Mouse (Mus musculus): ENCODE results near the gene Ensa. TPM values are rescaled to one million over a fixed set of nuclear protein-coding genes. Genes with fewer than 3 reads are reported as not detected.
A peak's percentile ranks its signal among the peaks of the same experiment; 100 is the strongest.
"Not testable (repeated sequence)": the region's sequence is repeated elsewhere in the genome, so short reads cannot be mapped to it uniquely, and the experiment has no call there.

Gene Ensa
- total RNA-seq, 2 experiments from 2014 or later = 54.7 to 94.8 TPM

- no peak for ATAC-seq (ENCODE audit: poor library complexity, severe bottlenecking)
Measured at GRCm38 (mm10) chr3:95639694-95640093, 14.9 kb downstream of the Ensa start.

DNA sequence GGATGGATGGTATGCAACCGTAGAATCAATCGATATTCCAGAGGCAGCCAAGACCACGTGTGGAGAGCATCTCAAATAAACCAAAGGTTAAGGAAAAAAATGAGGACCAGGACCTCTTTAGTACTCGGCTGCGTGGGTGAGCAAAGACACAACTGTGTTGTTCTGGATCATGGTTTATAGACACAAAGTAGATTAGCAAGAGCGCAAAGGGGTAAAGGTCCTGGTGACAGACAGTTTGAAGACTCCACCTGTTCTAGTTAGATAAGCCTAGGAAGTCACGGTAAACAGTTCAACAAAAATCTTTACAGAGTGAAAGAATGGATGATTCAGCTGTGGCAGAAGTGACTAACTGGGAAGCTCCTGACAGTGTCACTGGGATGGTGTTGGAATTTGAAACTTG lies 18.3 kb downstream of the Ensa start:
- no peak for ATAC-seq (ENCODE audit: poor library complexity, severe bottlenecking)

DNA sequence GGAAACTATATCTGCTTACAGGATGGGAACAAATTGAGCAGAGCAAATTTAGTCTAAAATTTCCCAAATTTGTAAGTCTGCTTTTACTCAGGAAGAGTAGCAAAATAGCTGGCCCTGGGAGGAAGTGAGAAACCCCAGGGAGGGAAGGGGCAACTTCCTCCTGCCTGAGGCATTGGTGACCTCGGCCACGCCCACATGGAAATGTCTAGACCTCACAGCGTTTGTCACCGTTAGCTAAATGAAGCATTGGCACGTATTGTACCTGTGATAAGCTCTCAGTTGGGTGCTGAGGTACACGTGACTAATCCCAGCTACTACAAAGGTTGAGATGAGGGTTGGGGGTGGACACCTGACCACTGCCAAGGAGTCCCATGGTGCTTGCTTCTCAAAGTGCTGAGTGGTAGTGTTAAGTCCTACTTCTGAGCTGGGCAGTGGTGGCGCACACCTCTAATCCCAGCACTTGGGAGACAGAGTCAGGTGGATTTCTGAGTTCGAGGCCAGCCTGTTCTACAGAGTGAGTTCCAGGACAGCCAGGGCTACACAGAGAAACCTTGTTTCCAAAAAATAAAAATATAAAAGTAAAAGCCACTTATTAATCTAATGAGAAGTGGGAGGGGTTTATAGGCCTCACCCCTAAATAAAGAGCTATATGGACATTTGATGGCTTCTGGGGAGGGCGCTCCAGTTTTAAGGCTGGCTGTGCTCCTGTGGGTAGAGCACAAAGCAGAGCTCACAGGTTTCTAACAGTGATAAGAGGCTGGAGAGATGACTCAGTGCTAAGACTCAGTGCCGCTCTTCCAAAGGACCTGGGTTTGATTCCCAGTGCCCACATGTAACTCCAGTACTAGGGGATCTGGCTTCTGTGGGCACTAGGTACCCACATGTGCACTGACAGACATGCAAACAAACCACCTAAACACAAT lies 20.8 kb downstream of the Ensa start:
- peak; percentile 98 for ATAC-seq (ENCODE audit: poor library complexity, severe bottlenecking)

DNA sequence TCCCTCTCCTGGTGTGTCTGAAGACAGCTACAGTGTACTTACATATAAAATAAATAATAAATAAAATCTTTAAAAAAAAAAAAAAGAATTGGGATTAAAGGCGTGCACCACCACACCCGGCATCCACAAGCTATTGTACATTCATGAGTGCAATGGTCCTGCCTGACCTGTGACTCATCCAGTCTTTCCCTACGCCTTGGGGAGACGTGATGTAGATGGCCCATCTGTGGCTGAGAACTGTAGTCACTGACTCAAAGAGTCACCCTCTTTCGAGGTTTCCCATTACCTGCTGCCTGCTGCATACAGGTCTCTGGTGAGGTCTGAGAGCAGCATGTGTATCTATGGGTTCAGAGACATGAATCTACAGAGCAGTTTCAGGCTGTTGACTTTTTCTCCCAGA lies 23.2 kb downstream of the Ensa start:
- no peak for ATAC-seq (ENCODE audit: poor library complexity, severe bottlenecking)

DNA sequence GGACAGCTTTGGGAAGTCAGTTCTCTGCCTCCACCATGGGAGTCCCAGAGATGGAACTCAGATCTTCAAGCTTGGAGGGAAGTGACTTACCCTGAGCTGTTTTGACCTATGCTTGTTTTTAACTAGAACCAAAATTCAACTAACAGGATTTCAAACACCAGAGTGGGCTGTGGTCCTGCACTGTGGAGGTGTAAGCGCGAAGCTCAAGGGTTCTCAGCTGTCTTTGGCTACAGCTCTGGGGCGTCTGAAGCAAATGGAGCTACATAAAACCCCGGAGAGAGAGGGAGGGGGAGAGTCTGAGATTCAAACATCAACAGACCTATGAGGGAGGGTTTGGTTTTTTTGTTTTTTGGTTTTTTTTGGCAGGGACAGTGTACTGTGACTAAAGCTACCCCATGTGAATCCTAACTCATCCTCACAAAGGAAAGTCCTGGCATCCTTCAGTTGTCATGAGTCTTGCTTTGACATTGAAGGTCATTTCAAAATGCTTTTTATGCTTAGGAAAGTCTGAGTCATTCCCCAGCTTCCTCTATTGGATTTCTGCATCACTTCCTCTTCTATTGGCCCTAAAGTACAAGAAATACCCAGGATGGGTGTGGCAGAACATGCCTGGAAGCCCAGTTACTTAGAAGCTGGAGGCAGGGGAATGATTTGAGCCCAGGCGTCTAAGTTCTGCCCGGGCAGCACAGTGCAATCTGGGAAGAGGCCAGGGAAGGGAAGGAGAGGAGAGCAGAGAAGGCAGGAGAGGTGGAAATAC lies 25.7 kb downstream of the Ensa start:
- peak; percentile 72 for ATAC-seq (ENCODE audit: poor library complexity, severe bottlenecking)

DNA sequence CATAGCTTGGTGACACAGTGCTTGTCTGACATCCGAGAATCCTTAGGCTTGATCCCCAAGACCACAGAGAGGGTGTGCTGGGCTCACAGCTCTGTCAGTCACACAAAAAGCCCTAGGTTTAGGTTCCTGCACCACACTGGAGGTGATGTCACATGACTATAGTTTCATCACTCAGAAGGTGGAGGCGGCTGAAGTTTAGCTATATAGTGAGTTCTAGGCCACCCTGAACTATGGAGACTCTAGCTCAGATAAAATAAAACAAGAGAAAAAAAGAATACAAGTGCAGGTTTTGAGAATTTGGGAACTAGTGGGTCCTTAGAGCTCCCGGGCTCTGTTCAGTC lies 26.2 kb downstream of the Ensa start:
- peak; percentile 21 for ATAC-seq (ENCODE audit: poor library complexity, severe bottlenecking)

DNA sequence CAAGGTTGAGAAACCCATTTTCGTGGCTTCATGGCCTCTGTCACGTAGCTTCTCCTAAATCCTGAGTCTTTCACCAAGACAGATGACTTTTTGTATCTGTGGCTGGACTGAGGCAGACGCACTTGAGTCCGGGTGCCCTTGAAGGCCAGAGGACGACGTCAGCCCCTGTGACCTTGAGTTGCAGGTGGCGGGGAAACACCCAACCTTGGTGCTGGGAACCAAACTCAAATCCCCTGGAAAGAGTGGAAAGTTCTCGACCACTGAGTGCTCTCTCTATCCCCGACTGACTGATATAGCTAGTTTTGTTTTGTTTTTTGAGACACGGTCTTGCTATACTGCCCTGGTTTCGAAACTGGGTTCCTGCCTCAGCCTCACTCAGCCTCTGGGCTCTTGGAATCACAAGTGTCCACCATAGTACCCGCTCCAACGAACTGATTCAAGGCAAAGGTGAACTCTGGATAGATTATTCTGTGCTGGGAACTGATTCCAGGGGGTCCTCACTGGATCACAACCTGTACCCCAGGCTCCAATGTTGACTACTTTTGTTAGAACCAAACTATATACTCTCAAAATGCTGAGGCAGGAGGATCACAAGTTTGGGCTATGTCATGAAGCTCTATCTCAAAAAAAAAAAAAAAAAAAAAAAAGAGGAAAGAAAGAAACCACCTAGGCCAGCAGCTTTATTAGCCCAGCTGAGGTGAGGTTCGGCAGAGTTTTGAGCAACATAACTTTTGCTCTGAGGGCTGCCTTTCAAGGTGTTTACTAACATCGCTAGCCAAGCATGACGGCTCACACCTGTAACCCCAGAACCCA lies 26.8 kb downstream of the Ensa start:
- ATAC-seq (ENCODE audit: poor library complexity, severe bottlenecking) = peak; percentile 37

GRCm38 (mm10) chr3:95652204-95652811 lies 27.5 kb downstream of the Ensa start:
- ATAC-seq (ENCODE audit: poor library complexity, severe bottlenecking) = peak; percentile 37

DNA sequence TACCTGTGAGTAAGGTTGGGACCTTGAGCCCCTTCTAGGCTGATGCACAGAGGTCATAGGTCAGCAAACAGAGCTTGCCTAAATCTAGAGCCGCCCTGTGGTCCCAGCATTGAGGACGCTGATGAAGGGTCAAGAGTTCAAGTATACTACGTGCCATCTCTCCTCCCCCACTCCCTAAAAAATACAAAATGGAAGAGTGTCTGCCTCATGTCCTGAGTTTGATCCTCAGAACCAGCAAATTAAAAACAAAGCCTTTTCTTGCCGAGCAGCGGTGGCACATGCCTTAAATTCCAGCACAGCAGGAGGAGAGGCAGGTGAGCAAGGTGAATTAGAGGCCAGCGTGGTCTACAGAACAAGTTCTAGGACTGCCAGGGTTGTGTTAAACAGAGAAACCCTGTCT lies 28.1 kb downstream of the Ensa start:
- no peak for ATAC-seq (ENCODE audit: poor library complexity, severe bottlenecking)

GRCm38 (mm10) chr3:95653473-95654034 lies 28.8 kb downstream of the Ensa start:
- peak; percentile 37 for ATAC-seq (ENCODE audit: poor library complexity, severe bottlenecking)

- ATAC-seq (ENCODE audit: poor library complexity, severe bottlenecking) = not testable (repeated sequence)
Measured at GRCm38 (mm10) chr3:95654371-95654770, 29.6 kb downstream of the Ensa start.

- no peak for ATAC-seq (ENCODE audit: poor library complexity, severe bottlenecking)
Measured at GRCm38 (mm10) chr3:95655437-95655836, 30.6 kb downstream of the Ensa start.

DNA sequence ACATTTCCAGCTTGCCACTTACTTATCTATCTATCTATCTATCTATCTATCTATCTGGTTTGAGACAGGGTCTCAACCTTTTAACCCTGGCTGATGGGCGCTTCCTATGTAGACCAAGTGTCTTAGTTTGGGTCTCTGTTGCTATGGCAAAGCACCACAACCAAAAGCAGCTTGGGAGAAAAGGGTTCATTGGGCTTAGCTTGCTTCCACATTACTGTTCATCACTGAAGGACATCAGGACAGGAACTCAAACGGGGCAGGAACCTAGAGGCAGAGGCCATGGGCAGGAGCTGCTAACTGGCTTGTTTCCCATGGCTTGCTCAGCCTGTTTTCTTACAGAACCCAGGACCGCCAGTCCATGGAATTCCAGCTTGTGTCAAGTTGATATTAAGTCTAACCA lies 32.3 kb downstream of the Ensa start:
- no peak for ATAC-seq (ENCODE audit: poor library complexity, severe bottlenecking)

- no peak for ATAC-seq (ENCODE audit: poor library complexity, severe bottlenecking)
Measured at GRCm38 (mm10) chr3:95657711-95658110, 32.9 kb downstream of the Ensa start.

DNA sequence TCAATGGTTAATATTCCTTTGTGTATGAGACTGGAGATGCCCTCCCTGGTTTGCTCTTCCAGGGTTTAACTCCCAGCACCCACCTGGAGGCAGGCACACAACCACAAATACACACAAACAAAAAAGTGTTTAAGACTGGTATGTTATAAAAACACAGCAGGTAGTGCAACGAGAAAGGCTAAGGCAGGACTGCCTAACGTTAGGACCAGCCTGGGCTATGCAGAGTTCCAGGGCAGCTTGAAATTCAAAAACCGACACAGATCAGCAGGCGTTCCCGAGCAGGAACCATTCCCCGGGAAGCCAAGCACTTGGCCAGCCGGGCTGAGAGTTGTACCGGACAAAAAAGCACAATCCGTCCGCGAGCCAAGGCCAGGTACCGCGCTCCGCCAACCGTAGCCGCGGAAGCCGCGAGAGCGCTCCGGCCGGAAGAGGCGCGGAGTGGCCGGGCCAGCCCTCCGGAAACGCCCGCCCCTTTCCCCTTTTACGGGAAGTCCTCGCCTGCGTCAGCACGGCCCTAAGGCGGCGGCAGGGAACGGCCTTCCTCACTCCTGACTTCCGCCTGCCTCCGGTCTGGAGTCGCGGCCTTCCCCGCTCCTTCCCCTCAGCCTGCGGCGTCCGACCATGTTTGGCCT lies 33.6 kb downstream of the Ensa start, which contains the start of gene Mcl1:
Mcl1 (plus strand) TSS at position 553 of the 632 bp plus-strand sequence.
- ATAC-seq (ENCODE audit: poor library complexity, severe bottlenecking) = peak; percentile 80

GRCm38 (mm10) chr3:95658868-95659712 lies 34.3 kb downstream of the Ensa start:
- peak; percentile 33 for ATAC-seq (ENCODE audit: poor library complexity, severe bottlenecking)

GRCm38 (mm10) chr3:95659948-95660347 lies 35.2 kb downstream of the Ensa start:
- no peak for ATAC-seq (ENCODE audit: poor library complexity, severe bottlenecking)

- no peak for ATAC-seq (ENCODE audit: poor library complexity, severe bottlenecking)
Measured at GRCm38 (mm10) chr3:95660788-95661478, 36.1 kb downstream of the Ensa start.

All from megakaryocyte, adult 5-6 weeks (primary cell).